Mouse (Mus musculus) inflammation-experienced regulatory T-cells, adult 6 months (primary cell): Measurements from ENCODE around the gene Pigx. TPM values are rescaled to one million over a fixed set of nuclear protein-coding genes. Genes with fewer than 3 reads are reported as not detected.
A peak's percentile ranks its signal among the peaks of the same experiment; 100 is the strongest.
"Not testable (repeated sequence)": the region's sequence is repeated elsewhere in the genome, so short reads cannot be mapped to it uniquely, and the experiment has no call there.

ENCODE experiments used
- ATAC-seq: one replicate; pipeline ENCODE4 v1.8.0; 2017
- polyA plus RNA-seq, 3 experiments: library from polyadenylated mRNA; unstranded; fragments of 100-300 nt; shearing (Covaris generic); gene quantifications; one replicate each; pipeline ENCODE4 v1.2.1; 2017

Gene Pigx
- polyA plus RNA-seq, 3 experiments from 2014 or later = 117 to 133 (median 130) TPM

DNA sequence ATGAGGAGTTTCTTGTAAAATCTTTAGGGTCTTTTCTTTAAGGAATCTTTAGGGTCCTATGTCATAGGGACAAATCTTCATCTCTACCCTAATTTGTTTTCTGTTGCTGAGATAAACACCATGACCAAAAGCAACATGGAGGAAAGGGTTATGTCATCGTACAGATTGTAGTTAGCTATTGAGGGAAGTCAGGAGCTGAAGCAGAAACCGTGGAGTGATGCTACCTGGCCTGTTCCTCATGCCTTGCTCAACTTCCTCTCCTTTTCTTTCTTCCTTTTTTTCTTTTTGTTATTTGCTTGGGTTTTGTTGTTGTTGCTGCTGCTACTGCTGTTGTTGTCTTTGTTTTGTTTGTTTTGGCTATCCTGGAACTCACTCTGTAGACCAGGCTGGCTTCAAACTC is 9.0 kb upstream of the Pigx start:
- no peak for ATAC-seq

- ATAC-seq = peak; percentile 32
These were observed 8.6 kb upstream of the Pigx start for GRCm38 (mm10) chr16:32108170-32108569.

DNA sequence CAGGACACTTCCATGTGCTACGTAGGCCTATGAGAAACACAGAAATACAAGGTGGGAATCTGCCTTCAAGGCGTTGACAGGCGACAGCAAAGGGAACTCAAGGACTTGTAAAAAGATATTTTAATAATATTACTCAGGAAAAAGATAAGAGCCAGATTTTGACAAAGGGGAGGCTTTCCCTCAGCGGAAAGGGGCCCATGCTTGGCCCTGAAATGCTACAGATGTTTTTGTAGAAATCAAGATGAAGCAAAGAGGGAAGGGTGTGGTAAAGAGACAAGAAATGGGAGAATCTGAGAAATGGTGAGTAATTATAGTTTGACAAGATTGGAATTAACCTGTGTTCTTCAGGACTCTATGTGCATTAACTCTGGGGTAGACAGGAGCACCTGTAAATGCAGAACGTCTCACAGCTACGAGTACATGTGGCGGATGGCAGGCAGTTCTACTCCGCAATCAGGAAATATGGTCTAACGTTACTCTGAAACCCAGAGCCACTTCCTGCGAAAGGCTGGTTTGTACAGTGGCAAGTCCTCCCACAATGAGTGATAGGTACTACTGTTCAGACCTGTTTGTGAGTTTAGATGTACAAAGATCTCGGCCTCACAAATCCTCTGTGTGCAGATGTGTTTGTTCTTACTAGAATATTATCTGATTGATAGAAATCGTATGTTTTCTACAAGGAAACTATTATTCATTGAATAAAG is 8.0 kb upstream of the Pigx start:
- peak; percentile 91 for ATAC-seq

- ATAC-seq = no peak
These were observed 6.2 kb upstream of the Pigx start for GRCm38 (mm10) chr16:32105698-32106097.

GRCm38 (mm10) chr16:32102295-32102694 is 2.8 kb upstream of the Pigx start:
- ATAC-seq = no peak

- peak; percentile 29 for ATAC-seq
These were observed 473 bp downstream of the Pigx start for GRCm38 (mm10) chr16:32098897-32099637.

DNA sequence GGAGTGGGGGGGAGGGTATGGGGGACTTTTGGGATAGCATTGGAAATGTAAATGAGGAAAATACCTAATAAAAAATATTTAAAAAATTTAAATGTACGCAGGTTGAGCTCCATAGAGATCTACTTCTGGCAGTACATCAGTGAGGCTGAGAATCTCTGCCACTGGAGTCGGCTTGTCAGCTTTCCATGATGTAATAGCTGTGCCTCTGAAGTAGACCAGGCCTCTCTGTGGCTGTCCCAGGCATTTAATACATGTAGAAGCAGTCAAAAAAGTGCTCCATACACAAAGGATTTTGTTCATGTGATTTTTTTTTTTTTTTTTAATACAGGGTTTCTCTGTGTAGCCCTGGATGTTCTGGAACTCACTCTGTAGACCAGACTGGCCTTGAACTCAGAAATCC is 1.8 kb downstream of the Pigx start:
- not testable (repeated sequence) for ATAC-seq

DNA sequence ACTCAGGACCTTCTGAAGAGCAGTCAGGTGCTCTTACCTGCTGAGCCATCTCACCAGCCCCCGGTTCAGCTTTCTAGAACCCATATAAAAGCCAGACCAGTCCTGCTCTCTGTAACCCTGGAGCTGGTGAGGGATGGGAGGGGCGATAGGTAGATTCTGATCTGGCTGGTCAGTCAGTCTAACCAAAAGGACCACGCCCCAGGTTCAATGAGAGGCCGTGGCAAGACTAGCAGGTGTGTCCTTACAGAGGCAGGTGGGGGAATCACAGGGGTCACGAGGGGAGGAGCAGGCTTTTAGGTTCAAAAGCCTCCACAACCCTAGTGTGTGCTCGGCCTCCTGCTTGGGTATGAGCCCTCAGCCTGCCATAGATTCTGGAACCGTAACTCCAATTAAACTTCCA is 8.1 kb downstream of the Pigx start:
- no peak for ATAC-seq

- ATAC-seq = peak; percentile 87
These were observed 11.7 kb downstream of the Pigx start for GRCm38 (mm10) chr16:32087629-32088443.

- ATAC-seq = peak; percentile 76
These were observed 20.5 kb downstream of the Pigx start, which contains the start of gene Pak2 for GRCm38 (mm10) chr16:32078991-32079511. TSS of gene Pak2 (minus strand) at chr16:32079342.

- peak; percentile 4 for ATAC-seq
These were observed 21.0 kb downstream of the Pigx start for GRCm38 (mm10) chr16:32078408-32078990.

DNA sequence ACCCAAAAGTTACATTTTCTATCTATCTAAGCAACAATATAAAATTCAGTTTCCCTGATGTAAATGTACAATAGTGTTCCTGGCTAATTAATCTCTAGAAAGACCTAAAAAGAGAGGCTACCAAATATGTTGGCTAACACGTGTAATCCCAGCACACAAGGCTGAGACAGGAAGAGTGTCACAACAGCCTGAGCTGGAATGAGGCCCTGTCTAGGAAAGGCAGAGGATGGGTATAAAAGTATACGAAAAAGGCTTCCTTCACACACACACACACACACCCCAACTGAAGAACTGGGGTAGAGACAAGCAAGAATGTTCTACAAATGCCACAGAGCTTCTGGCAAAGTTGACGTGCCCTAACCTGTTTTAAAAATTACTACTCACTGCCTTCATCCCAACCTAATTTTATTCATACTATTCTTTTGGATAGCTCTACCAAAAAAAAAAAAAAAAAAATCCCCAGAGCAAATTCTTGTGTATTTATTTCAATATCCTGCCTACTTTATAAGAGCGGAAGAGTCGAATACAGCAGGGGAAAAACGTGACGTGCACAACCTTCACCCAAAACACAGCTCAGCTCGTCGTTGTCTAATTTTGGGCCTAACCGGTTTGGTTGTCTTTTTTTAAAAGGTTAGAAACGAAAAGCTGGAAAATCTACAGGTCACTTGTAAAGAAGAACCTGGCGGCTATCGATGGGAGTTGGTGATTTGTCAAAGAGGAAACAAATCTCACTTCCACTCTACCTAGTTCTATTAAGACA is 21.7 kb downstream of the Pigx start:
- ATAC-seq = peak; percentile 69

DNA sequence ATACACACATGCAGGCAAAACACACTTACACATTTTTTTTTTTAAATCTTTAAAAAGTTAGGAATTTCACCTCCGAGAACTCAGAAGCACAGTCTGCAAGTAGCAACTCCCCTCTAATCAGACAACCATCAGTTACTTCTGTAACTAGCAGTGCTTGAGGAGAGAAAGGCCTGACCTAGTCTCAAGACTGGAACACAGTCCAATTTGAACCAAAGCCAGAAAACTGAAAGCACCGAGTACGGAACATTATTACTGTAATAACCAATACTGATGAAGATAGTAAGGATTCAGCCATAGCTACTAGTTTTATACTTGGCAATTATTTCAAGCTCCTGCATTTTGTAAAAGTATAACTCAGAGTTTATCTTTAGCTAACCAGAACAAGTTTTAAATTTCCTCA is 23.1 kb downstream of the Pigx start:
- ATAC-seq = no peak

GRCm38 (mm10) chr16:32075762-32076161 is 23.8 kb downstream of the Pigx start:
- no peak for ATAC-seq

DNA sequence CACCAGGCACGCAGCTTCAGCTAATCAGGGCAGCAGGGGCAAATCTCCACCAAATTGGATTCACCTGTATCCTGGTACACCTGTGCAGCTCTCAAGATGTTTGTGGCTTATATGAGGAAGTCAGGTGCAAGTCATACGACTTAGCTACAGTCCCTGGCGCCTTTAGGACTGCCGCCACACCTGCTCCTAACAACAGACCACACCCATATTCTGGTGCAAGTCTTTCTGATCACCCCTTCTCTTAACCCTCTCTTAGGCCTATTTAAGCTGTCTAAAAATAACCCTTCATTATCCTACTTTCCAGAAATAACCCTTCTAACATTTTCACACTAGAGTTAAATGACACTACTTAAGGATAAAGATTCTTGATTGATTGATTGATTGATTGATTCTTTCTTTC is 29.5 kb downstream of the Pigx start:
- ATAC-seq = not testable (repeated sequence)

DNA sequence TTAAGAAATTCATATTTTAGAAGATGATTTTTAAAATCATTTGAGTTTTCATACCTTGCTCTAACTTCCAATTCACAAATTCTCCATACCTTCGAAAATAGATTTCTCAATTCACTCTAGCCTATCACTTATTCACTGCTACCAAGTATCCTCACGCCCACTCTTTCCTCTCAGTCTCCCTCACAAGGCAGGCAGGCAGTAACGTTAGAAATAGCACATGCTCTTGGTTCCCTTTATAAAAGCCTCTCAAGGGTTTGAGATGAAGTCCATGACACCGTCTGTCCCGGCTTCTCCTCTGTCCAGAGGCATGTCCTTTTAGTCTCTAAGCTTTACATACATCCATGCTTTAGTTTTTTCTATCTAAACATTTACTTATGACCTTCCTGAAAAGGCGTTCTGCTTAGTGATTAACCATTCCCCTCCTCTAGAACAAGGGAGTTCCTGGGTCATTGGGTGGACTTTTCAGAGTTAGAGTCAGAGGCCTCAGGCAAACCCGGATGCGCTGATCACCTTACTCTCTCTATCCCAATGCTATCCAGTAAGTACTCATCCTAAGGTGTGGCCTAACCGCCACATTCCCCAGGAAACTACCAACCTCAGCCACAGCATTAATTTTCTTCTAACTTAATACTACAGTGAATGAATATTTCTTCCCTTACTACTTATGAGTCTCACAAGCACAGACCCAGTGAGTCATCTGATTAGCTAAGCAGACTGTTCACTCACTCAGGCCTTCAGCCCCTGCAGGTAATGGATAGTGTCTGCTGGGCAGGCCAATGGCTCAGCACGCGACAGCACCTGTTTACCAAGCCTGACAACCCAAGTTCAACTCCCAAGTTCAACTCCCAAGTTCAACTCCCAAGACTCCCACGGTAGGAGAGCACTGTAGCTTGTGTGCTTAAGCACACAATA is 30.9 kb downstream of the Pigx start:
- ATAC-seq = peak; percentile 72

DNA sequence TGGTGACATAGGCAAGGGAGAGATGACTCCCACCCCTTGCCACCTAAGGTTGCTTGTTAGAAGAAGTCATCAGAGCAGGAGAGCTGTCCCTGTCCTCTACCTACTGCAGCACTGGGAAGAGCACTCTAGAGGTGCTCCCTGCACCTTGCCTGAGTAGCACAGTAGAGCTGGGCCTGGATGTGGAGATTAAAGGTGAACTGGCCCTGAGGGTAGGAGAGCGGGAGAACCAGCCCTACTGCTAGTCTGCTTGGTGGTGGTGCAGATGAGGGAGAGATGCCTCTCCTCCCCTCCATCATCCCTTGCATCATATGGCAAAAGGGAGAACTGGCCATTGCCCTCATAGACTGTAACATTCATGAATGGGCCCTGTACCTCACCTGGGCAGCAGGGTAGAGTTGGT is 32.6 kb downstream of the Pigx start:
- ATAC-seq = no peak

DNA sequence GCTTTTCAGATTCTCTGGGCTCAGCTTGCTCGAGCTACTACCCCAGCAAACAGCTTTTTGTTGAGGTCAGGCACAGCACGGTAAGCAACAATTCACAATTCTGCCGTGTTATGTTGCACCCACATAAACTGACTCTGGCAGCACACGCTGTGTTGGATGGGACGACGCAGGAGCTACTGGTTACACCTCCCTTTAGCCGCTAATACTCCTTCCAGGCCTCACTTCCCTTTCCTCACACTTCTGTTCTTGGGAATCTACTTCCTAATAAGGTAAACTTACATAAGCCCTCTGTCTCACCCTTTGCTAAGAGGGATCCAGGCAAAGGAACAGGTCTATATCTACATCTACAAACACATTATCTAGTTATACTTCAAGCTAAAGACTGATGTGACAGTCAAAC is 35.6 kb downstream of the Pigx start:
- no peak for ATAC-seq

DNA sequence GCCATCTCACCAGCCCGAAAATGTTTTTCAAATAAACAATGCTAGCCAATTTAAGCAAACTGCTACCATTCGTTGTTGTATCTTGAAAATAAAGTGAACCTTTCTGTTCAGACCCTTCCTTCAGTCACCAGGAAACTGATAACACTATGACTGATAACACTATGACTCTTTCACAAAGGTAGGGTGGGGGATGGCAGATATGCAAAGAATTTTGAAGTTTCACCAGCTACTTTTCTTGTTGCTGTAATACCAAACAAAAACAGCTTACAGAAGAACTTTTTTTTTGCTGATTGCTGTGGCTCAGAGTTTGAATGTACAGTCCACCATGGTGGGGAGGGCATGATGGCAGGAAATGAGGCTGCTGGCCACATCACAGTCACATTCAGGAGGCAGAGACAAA is 37.3 kb downstream of the Pigx start:
- peak; percentile 35 for ATAC-seq

- peak; percentile 70 for ATAC-seq
These were observed 39.6 kb downstream of the Pigx start for GRCm38 (mm10) chr16:32059840-32060523.
